Mouse (Mus musculus): ENCODE data around the gene Gm5941.
A peak's percentile ranks its signal among the peaks of the same experiment; 100 is the strongest.
"Not testable (repeated sequence)": the region's sequence is repeated elsewhere in the genome, so short reads cannot be mapped to it uniquely, and the experiment has no call there.

The Gm5941 gene

GRCm38 (mm10) chrX:92489649-92490048 lies at the start of gene Gm5941:
Gm5941 (plus strand) TSS chrX:92489949.
- not testable (repeated sequence) for DNase-seq (ENCODE audit: low read depth, low spot score)

GRCm38 (mm10) chrX:92460496-92460895 lies 29.3 kb upstream of the Gm5941 start:
- peak; percentile 22 for DNase-seq (ENCODE audit: low read depth, low spot score)

- peak; percentile 57 for DNase-seq (ENCODE audit: low read depth, low spot score)
Observed at GRCm38 (mm10) chrX:92464773-92465172, 25.0 kb upstream of the Gm5941 start.

GRCm38 (mm10) chrX:92498254-92498653 lies 8.5 kb downstream of the Gm5941 start:
- no peak for DNase-seq (ENCODE audit: low read depth, low spot score)

- no peak for DNase-seq (ENCODE audit: low read depth, low spot score)
Observed at GRCm38 (mm10) chrX:92527826-92528225, 38.1 kb downstream of the Gm5941 start.
